In the genomic region with DNA sequence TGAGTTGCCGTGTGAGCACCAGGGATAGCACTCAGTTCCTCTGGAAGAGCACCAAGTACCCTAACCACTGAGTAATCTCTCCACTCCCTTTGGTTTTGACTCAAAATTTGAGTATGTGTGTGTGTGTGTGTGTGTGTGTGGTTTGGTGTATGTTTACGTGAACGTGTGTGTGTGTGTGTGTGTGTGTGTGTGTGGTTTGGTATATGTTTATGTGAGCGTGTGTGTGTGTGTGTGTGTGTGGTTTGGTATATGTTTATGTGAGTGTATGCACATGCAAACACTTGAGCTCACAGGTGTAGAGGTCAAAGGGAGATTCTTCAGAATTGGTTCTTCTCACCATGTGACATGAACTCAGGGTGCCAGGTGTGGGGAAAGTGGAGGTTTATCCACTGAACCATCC, we compare ENCODE assay signal across 1 mouse cellular context.
TF ChIP-seq lines count a peak whose summit lies in the region.

No protein-coding gene starts in this region.

TF ChIP-seq in MEL, 35 proteins besides CTCF, POLR2A, EP300 and RAD21 (continued from another document):
- no peak for TF ChIP-seq UBTF (IDR thresholded peaks at IDR 0.05; ENCODE audit: borderline replicate concordance, insufficient read depth, low read depth, low read length)
- TF ChIP-seq MAZ (IDR thresholded peaks at IDR 0.05; ENCODE audit: low read depth, low read length) = no peak
- TF ChIP-seq HCFC1 (IDR thresholded peaks at IDR 0.05; ENCODE audit: low read depth, low read length) = no peak
- no peak for TF ChIP-seq MYC (IDR thresholded peaks at IDR 0.05; ENCODE audit: low read depth, low read length)
- no peak for TF ChIP-seq NELFE (IDR thresholded peaks at IDR 0.05; ENCODE audit: low read depth, low read length)
- TF ChIP-seq ZKSCAN1 (IDR thresholded peaks at IDR 0.05; ENCODE audit: low read depth, low read length) = no peak
- no peak for TF ChIP-seq POLR2AphosphoS2 (IDR thresholded peaks at IDR 0.05; ENCODE audit: low read length)
- TF ChIP-seq TAL1 (IDR thresholded peaks at IDR 0.05; ENCODE audit: low read length) = no peak
